Mouse (Mus musculus): ENCODE data around the gene Lama5. TPM values are rescaled to one million over a fixed set of nuclear protein-coding genes. Genes with fewer than 3 reads are reported as not detected.

The Lama5 gene
- total and polyA plus RNA-seq, 2 experiments from 2014 or later = 3.5 to 16.5 TPM

DNA sequence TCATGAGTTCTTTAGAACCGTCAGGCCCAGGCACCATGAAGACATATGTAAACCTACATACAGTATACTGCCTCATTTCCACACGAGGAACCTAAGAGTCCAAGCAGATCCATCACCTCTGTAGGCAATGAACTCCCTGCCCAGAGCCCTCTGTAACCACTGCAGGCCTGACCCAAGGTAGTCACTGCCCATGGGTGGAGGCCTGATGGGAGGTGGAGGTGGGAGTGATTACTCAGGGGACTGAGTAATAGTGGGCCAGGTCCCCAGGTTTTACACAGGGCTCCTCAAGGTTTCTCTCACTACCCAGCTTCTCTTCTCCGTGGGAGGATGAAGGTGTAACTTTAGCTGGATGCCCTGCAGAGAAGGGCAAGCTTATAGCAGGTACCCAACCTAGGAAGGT lies 3.5 kb upstream of the Lama5 start:
- no peak for TF ChIP-seq CTCF (IDR thresholded peaks at IDR 0.05; ENCODE audit: low read depth)
- no peak overlapping the region for H3K27ac ChIP-seq
- WGBS = 80% methylated on average over 3 of the region's 3 CpGs

DNA sequence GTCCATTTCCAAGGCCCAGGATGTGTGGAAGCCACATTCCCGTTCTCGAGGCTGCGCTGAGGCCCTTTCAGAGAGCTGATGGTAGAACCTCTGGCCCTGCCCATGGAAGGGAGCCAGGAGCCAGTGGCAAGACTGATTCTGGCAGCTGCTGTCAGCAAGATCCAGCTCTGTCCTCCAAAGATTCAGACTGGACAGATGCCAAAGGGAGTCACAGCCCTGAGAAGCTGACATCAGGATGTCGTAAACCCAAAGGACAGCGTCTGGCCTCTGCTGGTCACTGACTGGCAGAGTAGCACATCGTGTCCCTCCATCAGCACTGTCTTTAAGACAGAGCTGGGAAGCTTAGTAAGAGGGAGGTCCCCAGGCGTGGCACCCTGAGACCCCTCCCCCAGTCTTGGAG lies 2.9 kb upstream of the Lama5 start:
- H3K36me3 ChIP-seq (ENCODE audit: insufficient read depth, low read length) = no peaks in the 10 kb centered on the region
- H3K27me3 ChIP-seq (ENCODE audit: insufficient read depth, low read length) = peaks cover 11% of the 10 kb centered on the region; the same call in 1 of the 2 replicates
- no peak for ATAC-seq
- no peak overlapping the region for H3K4me3 ChIP-seq (ENCODE audit: low read length)
- TF ChIP-seq CTCF (IDR thresholded peaks at IDR 0.05; ENCODE audit: low read depth) = 0 out of 2 replicates have a peak, but pooled peaks have one; percentile 8
- no peak overlapping the region for H3K4me2 ChIP-seq (ENCODE audit: low read depth, low read length)
- no peak overlapping the region for H3K27ac ChIP-seq
- DNase-seq (ENCODE audit: low spot score) = peak; percentile 54
- no peaks in the 10 kb centered on the region for H3K9me3 ChIP-seq (ENCODE audit: low read length)
- peaks cover 22% of the 10 kb centered on the region; the same call in 1 of the 2 replicates for H3K4me1 ChIP-seq (ENCODE audit: insufficient read depth, low read length)
- H3K9ac ChIP-seq (replicated peaks; ENCODE audit: low read length) = no peak overlapping the region
- WGBS = 52% methylated on average over 7 of the region's 7 CpGs

More for the DNA sequence above, 3.5 kb upstream of the Lama5 start:
- H3K9ac ChIP-seq (replicated peaks; ENCODE audit: low read length) = no peak overlapping the region
- no peak overlapping the region for H3K4me3 ChIP-seq (ENCODE audit: low read length)
- no peaks in the 10 kb centered on the region for H3K9me3 ChIP-seq (ENCODE audit: low read length)
- peaks cover 22% of the 10 kb centered on the region; the same call in 1 of the 2 replicates for H3K4me1 ChIP-seq (ENCODE audit: insufficient read depth, low read length)
- H3K27me3 ChIP-seq (ENCODE audit: insufficient read depth, low read length) = peaks cover 11% of the 10 kb centered on the region; the same call in 1 of the 2 replicates
- no peaks in the 10 kb centered on the region for H3K36me3 ChIP-seq (ENCODE audit: insufficient read depth, low read length)
- no peak for ATAC-seq
- no peak overlapping the region for H3K4me2 ChIP-seq (ENCODE audit: low read depth, low read length)
- DNase-seq (ENCODE audit: low spot score) = no peak

DNA sequence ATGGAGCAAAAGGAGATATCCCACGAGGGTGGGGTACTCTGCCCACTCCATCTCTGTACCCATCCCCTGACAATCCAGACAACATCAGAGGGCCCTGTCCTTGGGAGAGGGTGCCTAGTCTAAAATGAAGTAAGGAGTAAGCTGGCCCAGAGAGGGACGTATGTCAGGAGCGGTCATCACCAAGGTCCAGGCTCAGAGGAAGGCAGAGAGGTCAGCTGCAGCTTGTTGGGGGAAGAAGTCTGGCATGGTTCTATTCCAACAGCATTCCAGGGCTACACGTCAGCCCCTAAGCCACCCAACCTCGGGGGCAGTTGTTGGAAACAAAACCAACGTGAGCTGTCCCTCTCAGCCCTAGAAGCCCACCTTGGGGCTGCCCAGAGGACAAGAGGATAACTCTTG lies 2.4 kb upstream of the Lama5 start:
- Histone ChIP-seq H3K27me3 (ENCODE audit: insufficient read depth, low read length) (peaks cover 11% of the 10 kb centered on the region; the same call in 1 of the 2 replicates), H3K4me3 (ENCODE audit: low read length) (no peak overlapping the region), H3K27ac (no peak overlapping the region), H3K36me3 (ENCODE audit: insufficient read depth, low read length) (no peaks in the 10 kb centered on the region), H3K9ac (replicated peaks; ENCODE audit: low read length) (no peak overlapping the region), H3K9me3 (ENCODE audit: low read length) (no peaks in the 10 kb centered on the region), H3K4me1 (ENCODE audit: insufficient read depth, low read length) (peaks cover 22% of the 10 kb centered on the region; the same call in 1 of the 2 replicates), H3K4me2 (ENCODE audit: low read depth, low read length) (peak overlapping the region; percentile 35; the same call in 1 of the 2 replicates)
- TF ChIP-seq CTCF (IDR thresholded peaks at IDR 0.05; ENCODE audit: low read depth) = no peak
- 51% methylated on average over 6 of the region's 6 CpGs for WGBS
- no peak for ATAC-seq
- DNase-seq (ENCODE audit: low spot score) = no peak

DNA sequence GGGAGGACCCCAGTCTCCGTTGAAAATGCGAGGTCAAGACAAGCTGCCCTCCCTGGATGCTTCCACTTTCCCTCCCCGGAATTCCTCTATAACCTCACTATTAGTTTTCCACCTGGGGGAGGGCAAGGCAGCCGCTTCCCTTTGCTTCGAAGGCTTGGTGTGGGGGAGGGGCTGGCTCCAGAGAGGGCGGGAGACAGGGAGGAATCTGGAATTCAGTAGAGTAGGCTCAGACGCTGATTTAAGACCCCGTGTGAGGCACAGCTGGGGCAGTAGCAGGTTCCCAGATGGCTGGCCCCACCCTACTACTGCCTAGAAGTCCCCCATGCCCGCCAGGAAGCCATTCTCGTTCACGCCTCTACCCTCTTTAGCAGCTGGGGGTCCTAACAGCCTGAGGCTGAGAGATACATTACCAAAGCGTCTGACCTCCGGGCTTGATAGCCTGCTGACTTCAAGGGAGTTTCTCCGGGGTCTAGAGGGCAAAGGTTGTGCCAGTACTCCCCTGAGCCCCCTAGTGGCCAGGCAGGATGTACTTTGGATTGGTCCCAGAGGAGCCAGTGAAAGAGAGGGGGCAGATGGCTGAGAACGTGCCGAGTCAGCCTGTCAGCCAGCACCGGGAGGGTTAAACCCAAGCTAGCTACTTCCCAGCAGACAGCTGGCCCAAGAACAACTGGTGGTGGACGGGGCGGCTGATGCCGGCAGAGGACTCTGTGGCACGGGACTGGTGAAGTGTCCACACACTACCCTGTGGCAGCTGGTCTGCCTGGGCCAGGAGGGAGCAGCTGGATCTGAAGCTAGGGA lies 1.8 kb upstream of the Lama5 start:
- Histone ChIP-seq H3K9ac (replicated peaks; ENCODE audit: low read length) (no peak overlapping the region), H3K4me2 (ENCODE audit: low read depth, low read length) (peak overlapping the region; percentile 35; the same call in 1 of the 2 replicates), H3K27ac (no peak overlapping the region), H3K4me3 (ENCODE audit: low read length) (no peak overlapping the region), H3K27me3 (ENCODE audit: insufficient read depth, low read length) (peaks cover 11% of the 10 kb centered on the region; the same call in 1 of the 2 replicates), H3K9me3 (ENCODE audit: low read length) (no peaks in the 10 kb centered on the region), H3K4me1 (ENCODE audit: insufficient read depth, low read length) (peaks cover 22% of the 10 kb centered on the region; the same call in 1 of the 2 replicates), H3K36me3 (ENCODE audit: insufficient read depth, low read length) (no peaks in the 10 kb centered on the region)
- ATAC-seq (peak; percentile 60), DNase-seq (ENCODE audit: low spot score) (peak; percentile 62)
- peak; percentile 73 for TF ChIP-seq CTCF (IDR thresholded peaks at IDR 0.05; ENCODE audit: low read depth)
- WGBS = 2% methylated on average over 21 of the region's 21 CpGs

DNA sequence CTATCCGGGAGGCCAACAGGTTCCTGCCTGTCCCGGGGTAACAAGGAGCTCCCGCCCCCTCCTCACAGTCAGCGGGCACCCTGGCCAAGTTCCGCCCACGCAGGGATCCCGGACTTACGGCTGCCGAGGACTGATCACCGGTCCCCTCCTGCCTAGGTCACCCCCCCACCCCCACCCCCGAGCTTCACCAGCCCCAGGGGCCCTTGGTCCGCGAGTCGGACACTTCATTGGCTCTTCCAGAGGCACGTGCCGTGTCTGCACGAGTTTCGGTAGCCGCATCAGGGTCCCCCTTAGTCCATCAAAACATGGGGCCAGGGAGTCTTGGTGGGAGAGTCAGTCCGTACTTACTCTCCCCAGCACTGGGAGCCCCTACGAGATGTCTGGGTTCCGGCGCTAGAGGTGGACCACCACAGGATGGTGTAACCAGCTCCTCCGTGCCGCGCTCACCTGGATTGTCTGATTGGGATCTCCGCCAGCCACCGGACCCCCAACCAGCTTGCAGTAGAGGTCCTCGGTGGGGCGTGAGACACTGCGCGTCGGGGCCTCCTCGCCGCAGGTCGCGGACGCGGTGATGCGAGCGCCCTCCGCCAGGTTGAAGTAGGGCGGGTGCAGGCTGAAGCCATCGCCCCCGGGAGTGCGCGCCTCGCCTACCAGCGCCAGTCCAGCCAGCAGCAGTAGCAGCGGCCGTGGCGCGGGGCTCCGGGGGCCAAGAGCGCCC lies 456 bp downstream of the Lama5 start:
- 2% methylated on average over 46 of the region's 55 CpGs for WGBS
- ATAC-seq (peak; percentile 44), DNase-seq (ENCODE audit: low spot score) (no peak)
- Histone ChIP-seq H3K9ac (replicated peaks; ENCODE audit: low read length) (peak overlapping the region; percentile 47), H3K36me3 (ENCODE audit: insufficient read depth, low read length) (no peaks in the 10 kb centered on the region), H3K27ac (no peak overlapping the region), H3K4me2 (ENCODE audit: low read depth, low read length) (peak overlapping the region; percentile 98), H3K4me1 (ENCODE audit: insufficient read depth, low read length) (peaks cover 22% of the 10 kb centered on the region; the same call in 1 of the 2 replicates), H3K9me3 (ENCODE audit: low read length) (no peaks in the 10 kb centered on the region), H3K27me3 (ENCODE audit: insufficient read depth, low read length) (peaks cover 11% of the 10 kb centered on the region; the same call in 1 of the 2 replicates), H3K4me3 (ENCODE audit: low read length) (peak overlapping the region; percentile 58)
- TF ChIP-seq CTCF (IDR thresholded peaks at IDR 0.05; ENCODE audit: low read depth) = no peak

DNA sequence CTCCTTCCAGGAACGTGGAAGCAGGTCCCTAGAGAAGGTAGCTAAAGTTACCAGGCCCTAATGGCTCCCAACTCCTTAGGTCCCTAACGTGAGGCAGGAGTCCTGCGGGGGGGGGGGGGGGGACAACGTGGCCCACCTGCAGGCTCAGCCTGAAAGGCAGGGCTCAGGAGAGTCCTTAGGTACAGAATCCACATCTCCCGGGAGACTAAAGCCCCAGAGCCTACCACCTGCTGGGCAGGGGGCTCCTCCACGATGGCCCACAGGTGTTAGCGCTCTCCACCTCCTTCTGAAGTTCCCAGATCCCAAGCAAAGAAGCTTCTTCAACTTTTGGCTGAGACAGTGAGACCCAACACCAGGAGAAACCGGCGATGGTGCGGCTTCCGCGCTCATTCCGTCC lies 1.0 kb downstream of the Lama5 start:
- no peak for ATAC-seq
- no peak for TF ChIP-seq CTCF (IDR thresholded peaks at IDR 0.05; ENCODE audit: low read depth)
- H3K4me2 ChIP-seq (ENCODE audit: low read depth, low read length) = peak overlapping the region; percentile 98
- H3K9me3 ChIP-seq (ENCODE audit: low read length) = no peaks in the 10 kb centered on the region
- no peaks in the 10 kb centered on the region for H3K36me3 ChIP-seq (ENCODE audit: insufficient read depth, low read length)
- H3K27ac ChIP-seq = no peak overlapping the region
- peak overlapping the region; percentile 47; the same call in 1 of the 2 replicates for H3K9ac ChIP-seq (replicated peaks; ENCODE audit: low read length)
- peaks cover 11% of the 10 kb centered on the region; the same call in 1 of the 2 replicates for H3K27me3 ChIP-seq (ENCODE audit: insufficient read depth, low read length)
- 4% methylated on average over 12 of the region's 13 CpGs for WGBS
- no peak for DNase-seq (ENCODE audit: low spot score)
- H3K4me1 ChIP-seq (ENCODE audit: insufficient read depth, low read length) = peaks cover 22% of the 10 kb centered on the region; the same call in 1 of the 2 replicates
- H3K4me3 ChIP-seq (ENCODE audit: low read length) = peak overlapping the region; percentile 58
